Mouse (Mus musculus) stomach, postnatal 0 days (tissue): ENCODE data around the gene 1810013L24Rik.

Experiments
- CTCF ChIP-seq: IDR thresholded peaks from 2 replicates; pipeline ENCODE4 v1.5.1; 2016; ENCODE audit warnings: antibody characterized with exemption, low read depth, mild to moderate bottlenecking, moderate library complexity
- EP300 ChIP-seq: optimal IDR thresholded peaks from 2 replicates; pipeline ENCODE3; 2016; ENCODE audit warnings: antibody characterized with exemption

DNA sequence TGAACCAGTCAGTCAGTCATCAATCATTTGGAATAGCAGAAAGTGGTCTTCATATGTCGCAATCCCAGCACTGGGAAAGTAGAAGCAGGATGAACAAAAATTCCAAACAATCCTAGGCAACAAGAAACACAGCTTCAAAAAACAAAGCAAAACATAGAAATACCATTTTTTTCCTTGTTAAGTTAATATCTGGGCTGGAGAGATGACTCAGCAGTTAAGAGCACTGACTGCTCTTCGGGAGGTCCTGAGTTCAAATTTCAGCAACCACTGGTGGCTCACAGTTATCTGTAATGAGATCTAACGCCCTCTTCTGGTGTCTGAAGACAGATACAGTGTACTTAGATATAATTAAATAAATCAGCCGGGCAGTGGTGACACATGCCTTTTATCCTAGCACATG, 7.3 kb upstream of the 1810013L24Rik start:
- TF ChIP-seq CTCF, result no peak
- TF ChIP-seq EP300, result no peak
